Mouse (Mus musculus) cerebellum, adult 2 months (tissue): ENCODE data around the gene Atp6v0d1.

Source experiments
- CTCF ChIP-seq: fragments of 200-500 bp; IDR thresholded peaks from 2 replicates; pipeline ENCODE4 v1.5.1; 2011; ENCODE audit warnings: low read depth, mild to moderate bottlenecking, control low read depth, low read length, moderate library complexity, borderline replicate concordance; ENCODE audit not compliant: insufficient read depth
- POLR2A ChIP-seq: fragments of 200-500 bp; IDR thresholded peaks from 2 replicates; pipeline ENCODE4 v1.6.1; 2011; ENCODE audit warnings: low read length, control low read depth, borderline replicate concordance; ENCODE audit not compliant: insufficient read depth

GRCm38 (mm10) chr8:105474680-105475079, 91.2 kb downstream of the Atp6v0d1 start:
- TF ChIP-seq CTCF (no peak), POLR2A (no peak)
